20 mouse cellular contexts compared by ENCODE assay signal in the genomic region with DNA sequence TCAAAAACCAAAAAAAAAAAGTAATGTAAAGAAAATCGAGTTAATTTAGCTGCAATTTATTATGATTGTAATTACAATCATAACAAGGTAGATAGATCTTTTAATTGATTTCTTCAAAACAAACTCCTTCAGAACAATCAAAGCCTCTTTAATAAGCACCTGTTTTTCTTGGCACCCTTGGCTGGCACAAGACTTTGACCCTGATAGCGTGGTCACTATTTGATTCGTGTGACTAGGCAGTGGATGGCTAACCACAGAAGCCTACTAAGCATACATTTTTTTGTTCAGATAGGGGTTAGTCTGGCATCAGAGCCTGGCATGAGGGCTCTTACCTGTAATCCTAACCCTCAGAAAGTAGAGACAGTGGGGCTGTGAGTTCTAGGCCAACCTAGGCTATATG. TPM values are rescaled to one million over a fixed set of nuclear protein-coding genes. Genes with fewer than 3 reads are reported as not detected.
DNase-seq lines count a peak whose midpoint lies in the region; ATAC-seq and TF ChIP-seq lines count a peak whose summit lies in the region.
"Had no signal": no experiment of that assay in that cellular context is flagged by ENCODE, and none has a peak within 500 bp of the region (broad histone marks: within the 10 kb centered on the region; RNA-seq: fewer than 3 reads in every experiment).

No protein-coding gene starts in this region.

- TF ChIP-seq POLR2A in cortical plate, adult 2 months (IDR thresholded peaks at IDR 0.05; ENCODE audit: extremely low read depth, insufficient read depth, low read length): no peak

- H3K4me3 ChIP-seq in hindbrain, embryonic 13.5 days: 0 out of 2 replicates have a peak overlapping the region, but pooled peaks have one; percentile 79
- no peak overlapping the region for H3K4me3 ChIP-seq in hindbrain, embryonic 11.5 days (ENCODE audit: low read depth, low read length)
- peak overlapping the region; percentile 97; the same call in 1 of the 2 replicates for H3K4me3 ChIP-seq in cortical plate, adult 2 months (ENCODE audit: insufficient read depth, low read length)

- peaks cover 6% of the 10 kb centered on the region; the same call in 1 of the 2 replicates for H3K27me3 ChIP-seq in hindbrain, embryonic 13.5 days
- peaks cover 2% of the 10 kb centered on the region; the same call in 1 of the 2 replicates for H3K27me3 ChIP-seq in hindbrain, embryonic 11.5 days (ENCODE audit: control insufficient read depth, insufficient read depth, low read length)
- H3K27me3 ChIP-seq: limb, embryonic 12.5 days; lung, embryonic 15.5 days had no signal

- DNase-seq in hindbrain, embryonic 11.5 days (ENCODE audit: low spot score): no peak
- DNase-seq in kidney, adult 9 months: peak; percentile 79
- no peak for DNase-seq in kidney, postnatal 4 days
- peak; percentile 11 for DNase-seq in 3T3-L1 (ENCODE audit: low read depth, low spot score)
- DNase-seq in heart, postnatal 4 days: no peak
- DNase-seq: adrenal gland, postnatal 10 days; cerebellum, adult 18-20 months; heart, postnatal 10 days; lung, postnatal 36 days; thymus, adult 18-20 months; thymus, postnatal 36 days had no signal

- no peaks in the 10 kb centered on the region for H3K36me3 ChIP-seq in hindbrain, embryonic 13.5 days
- no peaks in the 10 kb centered on the region for H3K36me3 ChIP-seq in hindbrain, embryonic 11.5 days (ENCODE audit: control insufficient read depth, insufficient read depth, low read length)
- H3K36me3 ChIP-seq: embryonic facial prominence, embryonic 10.5 days; forebrain, embryonic 15.5 days; heart, embryonic 12.5 days; limb, embryonic 12.5 days; lung, embryonic 15.5 days had no signal

- no peak overlapping the region for H3K9ac ChIP-seq in hindbrain, embryonic 13.5 days
- H3K9ac ChIP-seq in hindbrain, embryonic 11.5 days (ENCODE audit: low read depth, low read length): no peak overlapping the region

- TF ChIP-seq CTCF in cortical plate, adult 2 months (IDR thresholded peaks at IDR 0.05; ENCODE audit: extremely low read depth, insufficient read depth, low read length): no peak

- WGBS in hindbrain, embryonic 13.5 days: 97% methylated on average over 3 of the region's 3 CpGs
- 88% methylated on average over 3 of the region's 3 CpGs for WGBS in hindbrain, embryonic 11.5 days

- no peak for ATAC-seq in hindbrain, embryonic 13.5 days (ENCODE audit: low FRiP score)
- ATAC-seq in hindbrain, embryonic 11.5 days (ENCODE audit: low FRiP score): no peak
- no peak for ATAC-seq in monocyte, adult 5-6 weeks (replicated peaks; ENCODE audit: insufficient number of reproducible peaks, low FRiP score, low TSS enrichment, poor library complexity, severe bottlenecking)

- no peak overlapping the region for H3K4me2 ChIP-seq in hindbrain, embryonic 13.5 days
- H3K4me2 ChIP-seq in hindbrain, embryonic 11.5 days (replicated peaks; ENCODE audit: low read depth, low read length): no peak overlapping the region

- no peak overlapping the region for H3K27ac ChIP-seq in hindbrain, embryonic 13.5 days
- no peak overlapping the region for H3K27ac ChIP-seq in hindbrain, embryonic 11.5 days (ENCODE audit: low read depth, low read length)
- no peak overlapping the region for H3K27ac ChIP-seq in cortical plate, adult 2 months (ENCODE audit: insufficient read depth, low read length)
- H3K27ac ChIP-seq: limb, embryonic 12.5 days; liver, embryonic 14.5 days; lung, embryonic 15.5 days had no signal

- 0 out of 2 replicates have a peak, but pooled peaks cover 4% of the 10 kb centered on the region for H3K9me3 ChIP-seq in hindbrain, embryonic 13.5 days
- no peaks in the 10 kb centered on the region for H3K9me3 ChIP-seq in hindbrain, embryonic 11.5 days (ENCODE audit: control insufficient read depth, low read length)
- H3K9me3 ChIP-seq: embryonic facial prominence, embryonic 10.5 days; forebrain, embryonic 15.5 days; limb, embryonic 12.5 days; lung, embryonic 15.5 days had no signal

- peaks cover 6% of the 10 kb centered on the region; the same call in 1 of the 2 replicates for H3K4me1 ChIP-seq in hindbrain, embryonic 13.5 days (replicated peaks)
- H3K4me1 ChIP-seq in hindbrain, embryonic 11.5 days (replicated peaks; ENCODE audit: control insufficient read depth, insufficient read depth, low read length): no peaks in the 10 kb centered on the region
- H3K4me1 ChIP-seq in cortical plate, adult 2 months (ENCODE audit: control insufficient read depth, insufficient read depth, low read length): no peaks in the 10 kb centered on the region; the same call in 1 of the 2 replicates
- H3K4me1 ChIP-seq: lung, embryonic 15.5 days had no signal

RNA-seq across cellular contexts. Expression of gene Asb13, which starts 1.2 kb away (rescaled TPM):
- 12.3 and 15.2 TPM in 2 replicates for polyA plus RNA-seq in hindbrain, embryonic 13.5 days (2015; fragmentation: Nextera tagmentation; extraction: Ambion mirVana)
- 7.8 and 13.2 TPM in 2 replicates for polyA plus RNA-seq in hindbrain, embryonic 11.5 days (2014; fragmentation: Nextera tagmentation; extraction: Ambion mirVana)
- 39.4 and 41.2 TPM in 2 replicates for polyA plus RNA-seq in cortical plate, adult 2 months (2012; rRNA removed)
- total RNA-seq in monocyte, adult 5-6 weeks (2017): 11.3 to 47.5 TPM (median 22.3 TPM) in 3 replicates
- total RNA-seq in heart, postnatal 4 days (2021): 1 to 10 TPM; 5.4 to 8.4 TPM

RNA-seq across cellular contexts. Expression of gene Fam208b, which starts 24.2 kb away (rescaled TPM):
- polyA plus RNA-seq in hindbrain, embryonic 13.5 days (2015; fragmentation: Nextera tagmentation; extraction: Ambion mirVana): 19.3 and 20.2 TPM in 2 replicates
- 21.1 and 37.2 TPM in 2 replicates for polyA plus RNA-seq in hindbrain, embryonic 11.5 days (2014; fragmentation: Nextera tagmentation; extraction: Ambion mirVana)
- polyA plus RNA-seq in cortical plate, adult 2 months (2012; rRNA removed): 14.0 and 14.7 TPM in 2 replicates
- 40.1 to 94.3 TPM (median 40.6 TPM) in 3 replicates for total RNA-seq in monocyte, adult 5-6 weeks (2017)
- total RNA-seq in heart, postnatal 4 days (2021): 10 to 100 TPM; 20.8 to 22.1 TPM

Comparison
In these comparisons a context has a peak if more than half of its experiments do, and no peak if none do; other contexts are left out.
1. DNase-seq: peak in kidney, adult 9 months (single experiment) and 3T3-L1 (single experiment); none in hindbrain, embryonic 11.5 days (single experiment), kidney, postnatal 4 days (0 of 2) and heart, postnatal 4 days (single experiment).